Mouse (Mus musculus) thymus, adult 2 months (tissue): ENCODE data around the gene Olfr43. TPM values are rescaled to one million over a fixed set of nuclear protein-coding genes. Genes with fewer than 3 reads are reported as not detected.

Source experiments
- DNase-seq: peaks from one replicate; pipeline ENCODE4 v3.0.0; 2021
- H3K27ac ChIP-seq: fragments of 200-500 bp; 2 replicates; pipeline ENCODE4 v1.5.1; 2012; ENCODE audit warnings: low read length, control low read depth; ENCODE audit not compliant: control insufficient read depth, insufficient read depth
- H3K27me3 ChIP-seq: fragments of 200-500 bp; 2 replicates; pipeline ENCODE4 v1.6.1; 2012; ENCODE audit warnings: mild to moderate bottlenecking, low read length, moderate library complexity, mixed read lengths; ENCODE audit not compliant: control insufficient read depth, insufficient read depth
- H3K36me3 ChIP-seq: fragments of 200-500 bp; 2 replicates; pipeline ENCODE4 v1.6.1; 2012; ENCODE audit warnings: mild to moderate bottlenecking, low read length, moderate library complexity; ENCODE audit not compliant: control insufficient read depth, insufficient read depth
- H3K4me1 ChIP-seq: fragments of 200-500 bp; replicated peaks from 2 replicates; pipeline ENCODE4 v1.6.1; 2012; ENCODE audit warnings: low read length; ENCODE audit not compliant: control insufficient read depth, insufficient read depth
- H3K4me3 ChIP-seq: fragments of 200-500 bp; 2 replicates; pipeline ENCODE4 v1.5.1; 2012; ENCODE audit warnings: mild to moderate bottlenecking, low read length, control low read depth, moderate library complexity; ENCODE audit not compliant: control insufficient read depth, insufficient read depth
- CTCF ChIP-seq: fragments of 200-500 bp; IDR thresholded peaks from 2 replicates; pipeline ENCODE4 v1.5.1; 2012; ENCODE audit warnings: mild to moderate bottlenecking, control low read depth, low read length, moderate library complexity, borderline replicate concordance; ENCODE audit not compliant: control insufficient read depth, poor library complexity, insufficient read depth; ENCODE audit errors: extremely low read depth
- POLR2A ChIP-seq: fragments of 200-500 bp; IDR thresholded peaks from 2 replicates; pipeline ENCODE4 v1.6.1; 2012; ENCODE audit warnings: mild to moderate bottlenecking, low read length, control low read depth, moderate library complexity; ENCODE audit not compliant: control insufficient read depth, poor library complexity, insufficient read depth; ENCODE audit errors: extremely low read depth
- WGBS: fragments of 180-500 bp; shearing (Covaris S2); methylation state at CpG from one replicate; pipeline ENCODE4 v1.1.7; 2018; 5-methylcytosine and 5-hydroxymethylcytosine counted together
- polyA plus RNA-seq: library from polyadenylated mRNA; depleted of rRNA; stranded (reverse); fragments of >200 nt; gene quantifications from 2 replicates; pipeline ENCODE4 v1.2.3, GENCODE M21; 2012; rRNA removed

The Olfr43 gene
- polyA plus RNA-seq = 0.05 and 0.15 TPM in 2 replicates

DNA sequence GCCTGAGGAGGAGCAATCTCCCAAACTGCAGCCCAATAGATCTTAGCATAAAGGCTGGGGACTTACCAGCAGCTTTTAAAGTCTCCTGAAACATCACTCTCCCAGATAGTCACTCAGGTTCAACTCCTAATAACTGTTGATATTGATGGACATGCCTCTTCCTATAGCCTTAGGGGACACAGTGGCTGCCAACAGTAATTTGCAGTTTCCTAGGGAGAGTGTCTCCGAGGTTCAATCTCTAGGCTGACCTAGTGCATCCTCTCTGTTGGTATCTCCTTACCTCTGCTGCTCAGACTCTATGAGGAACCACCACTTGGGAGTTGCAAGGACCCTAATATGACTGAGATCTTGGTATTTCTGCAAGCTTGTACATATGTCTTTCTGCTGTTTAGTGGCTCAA lies at the start of gene Olfr43:
Gene Olfr43, minus strand, starts transcription at position 101 of the 400 bp plus-strand sequence.
- no peaks in the 10 kb centered on the region for H3K36me3 ChIP-seq
- no peaks in the 10 kb centered on the region for H3K4me1 ChIP-seq
- no peaks in the 10 kb centered on the region for H3K27me3 ChIP-seq
- no peak within 1 kb of the TSS for H3K4me3 ChIP-seq
- WGBS = 42% methylated on average over 1 of the region's 1 CpGs
- DNase-seq = no peak
- TF ChIP-seq CTCF = no peak
- no peak for TF ChIP-seq POLR2A
- no peak within 1 kb of the TSS for H3K27ac ChIP-seq

DNA sequence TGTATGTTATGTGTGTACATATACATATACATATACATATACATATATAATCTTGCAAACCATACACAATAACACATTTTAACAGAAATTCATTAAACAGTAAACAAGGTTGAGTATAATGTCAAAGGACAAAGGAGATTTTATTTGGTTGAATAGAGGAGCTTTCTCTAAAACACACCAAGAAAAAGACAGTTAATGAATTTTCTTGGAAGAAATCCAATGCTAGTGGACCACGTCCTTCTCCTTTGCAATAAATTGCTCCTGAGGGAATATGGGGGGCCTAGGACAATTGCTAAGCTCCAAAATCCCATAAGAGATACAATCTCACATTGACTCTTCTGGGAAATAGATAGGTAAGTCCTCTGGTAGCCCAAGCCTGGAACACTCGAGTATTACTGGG lies 48.3 kb upstream of the Olfr43 start, which contains the start of gene Olfr406:
Gene Olfr406, plus strand, starts transcription at position 301 of the 400 bp plus-strand sequence.
- WGBS = 54% methylated on average over 2 of the region's 2 CpGs
- no peaks in the 10 kb centered on the region for H3K36me3 ChIP-seq
- DNase-seq = no peak
- no peak within 1 kb of the TSS for H3K27ac ChIP-seq
- no peaks in the 10 kb centered on the region for H3K27me3 ChIP-seq
- no peak within 1 kb of the TSS for H3K4me3 ChIP-seq
- H3K4me1 ChIP-seq = no peaks in the 10 kb centered on the region
- TF ChIP-seq POLR2A (no peak), CTCF (no peak)

DNA sequence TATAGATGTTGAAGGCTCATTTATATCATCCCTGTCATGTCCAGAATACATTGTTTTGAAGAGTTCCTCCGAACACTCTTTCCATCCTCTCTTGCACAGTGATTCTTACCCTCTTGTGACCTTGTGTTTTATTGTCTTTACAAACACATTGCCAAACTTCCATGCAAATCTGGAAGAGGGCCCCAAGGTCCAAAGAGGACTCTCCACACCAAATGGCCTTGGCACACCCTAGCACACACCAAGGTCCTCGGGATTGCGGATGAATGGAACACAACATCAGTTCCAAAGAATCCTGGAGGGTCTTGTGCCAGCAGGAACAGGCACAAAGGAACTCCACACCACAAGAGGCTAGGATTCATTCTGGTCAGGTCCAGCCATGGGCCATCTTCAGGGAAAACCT lies 30.0 kb upstream of the Olfr43 start:
- DNase-seq = no peak
- TF ChIP-seq CTCF (no peak), POLR2A (no peak)
- Histone ChIP-seq H3K4me1 (no peaks in the 10 kb centered on the region), H3K4me3 (no peak overlapping the region), H3K36me3 (no peaks in the 10 kb centered on the region), H3K27me3 (no peaks in the 10 kb centered on the region), H3K27ac (no peak overlapping the region)
- WGBS = 91% methylated on average over 3 of the region's 3 CpGs

DNA sequence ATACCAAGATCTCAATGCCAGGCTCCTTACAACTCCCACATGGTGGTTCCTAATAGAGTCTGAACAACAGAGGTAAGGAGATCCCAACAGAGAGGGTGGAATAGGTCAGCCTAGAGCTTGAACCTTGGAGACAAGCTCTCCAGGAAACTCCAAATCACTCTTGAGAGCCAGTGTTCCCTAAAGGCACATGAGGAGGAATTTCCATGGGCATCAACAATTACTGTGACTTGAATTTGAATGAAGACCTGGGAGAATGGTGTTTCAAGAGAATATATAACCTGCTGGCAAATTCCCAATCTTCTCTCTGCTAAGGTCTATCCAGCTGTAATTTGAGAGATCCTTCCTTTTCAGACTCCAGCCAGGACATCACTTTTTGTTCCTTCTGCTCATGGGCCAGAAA lies 25.2 kb downstream of the Olfr43 start, which contains the start of gene Olfr403:
Gene Olfr403, plus strand, starts transcription at position 301 of the 400 bp plus-strand sequence.
- Histone ChIP-seq H3K36me3 (no peaks in the 10 kb centered on the region), H3K27ac (no peak within 1 kb of the TSS), H3K27me3 (no peaks in the 10 kb centered on the region), H3K4me1 (no peaks in the 10 kb centered on the region), H3K4me3 (no peak within 1 kb of the TSS)
- DNase-seq = no peak
- no peak for TF ChIP-seq POLR2A
- TF ChIP-seq CTCF = no peak

DNA sequence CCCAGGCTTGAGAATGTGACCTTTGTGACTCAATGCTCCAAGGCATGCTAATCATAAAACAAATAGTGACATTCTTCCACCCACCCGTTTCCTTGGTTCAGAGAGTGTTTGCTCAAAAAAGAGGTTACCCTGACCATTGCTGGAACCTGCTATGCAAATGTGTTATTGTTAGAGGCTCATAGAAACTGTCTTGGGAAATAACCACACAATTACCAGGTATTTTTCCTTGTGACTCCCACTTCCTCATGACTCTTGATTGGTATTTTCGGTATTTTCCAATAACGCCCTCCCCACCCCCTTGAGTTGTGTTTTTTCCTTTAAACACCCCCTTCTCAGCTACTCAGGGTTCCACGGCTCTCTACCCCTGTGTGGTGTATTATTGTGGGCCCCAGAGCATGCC lies 27.4 kb downstream of the Olfr43 start:
- Histone ChIP-seq H3K4me1 (no peaks in the 10 kb centered on the region), H3K27me3 (no peaks in the 10 kb centered on the region), H3K4me3 (no peak overlapping the region), H3K36me3 (no peaks in the 10 kb centered on the region), H3K27ac (no peak overlapping the region)
- no peak for TF ChIP-seq CTCF
- no peak for TF ChIP-seq POLR2A
- 78% methylated on average over 4 of the region's 4 CpGs for WGBS
- DNase-seq = no peak

DNA sequence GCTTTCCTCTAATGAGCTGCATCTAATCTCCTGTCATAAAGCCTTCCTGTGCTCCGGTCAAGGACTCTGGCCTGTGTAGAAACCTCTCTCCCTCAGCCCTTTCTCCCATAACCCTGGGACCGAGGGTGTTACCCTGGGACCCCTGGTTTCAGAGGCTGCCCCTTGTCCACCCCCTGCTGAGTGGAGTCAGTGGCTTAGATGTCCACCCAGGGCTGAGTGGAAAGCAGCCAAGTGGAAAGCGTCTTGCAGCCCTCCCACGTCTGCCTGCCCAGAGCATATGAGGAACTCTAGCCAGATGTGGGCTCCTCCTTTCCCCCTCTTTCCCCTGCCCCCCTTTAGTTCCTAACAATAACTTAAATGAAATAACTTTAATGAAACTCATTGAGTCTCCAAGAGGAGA lies 28.0 kb downstream of the Olfr43 start:
- no peak for TF ChIP-seq CTCF
- no peak for TF ChIP-seq POLR2A
- Histone ChIP-seq H3K36me3 (no peaks in the 10 kb centered on the region), H3K27me3 (no peaks in the 10 kb centered on the region), H3K27ac (no peak overlapping the region), H3K4me1 (no peaks in the 10 kb centered on the region), H3K4me3 (no peak overlapping the region)
- WGBS = 89% methylated on average over 4 of the region's 4 CpGs
- no peak for DNase-seq

DNA sequence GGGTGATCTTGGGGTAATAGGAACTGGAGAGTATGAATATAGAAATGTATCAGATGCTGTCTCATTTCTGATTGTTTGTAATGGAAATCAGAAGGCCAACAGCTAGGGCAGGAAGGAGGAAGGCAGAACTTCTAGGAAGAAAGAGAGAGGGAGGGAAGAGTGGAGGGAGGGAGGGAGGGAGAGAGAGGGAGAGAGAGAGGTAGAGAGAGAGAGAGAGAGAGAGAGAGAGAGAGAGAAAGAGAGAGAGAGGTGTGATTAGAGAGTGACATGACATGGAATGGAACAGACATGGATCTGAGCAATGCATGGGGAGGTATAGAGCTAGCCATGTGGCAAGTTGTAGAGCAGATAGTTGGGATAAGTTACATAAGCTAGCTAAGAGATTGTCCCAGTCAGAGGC lies 42.4 kb downstream of the Olfr43 start:
- Histone ChIP-seq H3K4me1 (no peaks in the 10 kb centered on the region), H3K36me3 (no peaks in the 10 kb centered on the region), H3K4me3 (no peak overlapping the region), H3K27me3 (no peaks in the 10 kb centered on the region), H3K27ac (no peak overlapping the region)
- no peak for DNase-seq
- TF ChIP-seq POLR2A = no peak

Other genes starting within 250 kb of the Olfr43 start
- 0.03 and 0.15 TPM in 2 replicates for gene Olfr398, start 221.0 kb downstream of the Olfr43 start, polyA plus RNA-seq
- gene Olfr139, start 154.8 kb downstream of the Olfr43 start, polyA plus RNA-seq = not detected in 2 replicates
- not detected in 2 replicates for gene Olfr399, start 154.8 kb downstream of the Olfr43 start, polyA plus RNA-seq
- gene Zfp616, start 141.4 kb downstream of the Olfr43 start, polyA plus RNA-seq = not detected in 2 replicates
- gene Olfr401, start 97.7 kb downstream of the Olfr43 start, polyA plus RNA-seq = not detected in 2 replicates
- gene Olfr402, start 57.9 kb downstream of the Olfr43 start, polyA plus RNA-seq = not detected in 2 replicates
- not detected in 2 replicates for gene Olfr403, start 25.1 kb downstream of the Olfr43 start, polyA plus RNA-seq
- not detected in 2 replicates for gene Olfr406, start 48.4 kb upstream of the Olfr43 start, polyA plus RNA-seq
- not detected in 2 replicates for gene Olfr59, start 72.4 kb upstream of the Olfr43 start, polyA plus RNA-seq
- not detected in 2 replicates for gene Olfr410, start 126.7 kb upstream of the Olfr43 start, polyA plus RNA-seq
- gene Olfr411, start 141.3 kb upstream of the Olfr43 start, polyA plus RNA-seq = not detected in 2 replicates
- not detected in 2 replicates for gene Olfr412, start 150.7 kb upstream of the Olfr43 start, polyA plus RNA-seq